ENCODE assay signal across 8 mouse cellular contexts in genomic region chr8:121653340-121654019, GRCm38 (mm10). TPM values are rescaled to one million over a fixed set of nuclear protein-coding genes. Genes with fewer than 3 reads are reported as not detected.
A peak's percentile ranks its signal among the peaks of the same experiment; 100 is the strongest.
DNase-seq lines count a peak whose midpoint lies in the region; ATAC-seq and TF ChIP-seq lines count a peak whose summit lies in the region.

No protein-coding gene starts in this region.

- no peaks in the 10 kb centered on the region for H3K9me3 ChIP-seq in hindbrain, embryonic 12.5 days (replicated peaks)
- H3K9me3 ChIP-seq in liver, postnatal 0 days (ENCODE audit: low read length), result no peaks in the 10 kb centered on the region

- peak overlapping the region; percentile 92 for H3K9ac ChIP-seq in hindbrain, embryonic 12.5 days
- peak overlapping the region; percentile 65 for H3K9ac ChIP-seq in liver, postnatal 0 days (replicated peaks)

- H3K27ac ChIP-seq in cortical plate, adult 2 months (ENCODE audit: insufficient read depth, low read length), result peak overlapping the region; percentile 92
- peak overlapping the region; percentile 99 for H3K27ac ChIP-seq in hindbrain, embryonic 12.5 days
- H3K27ac ChIP-seq in liver, postnatal 0 days (ENCODE audit: low read depth), result peak overlapping the region; percentile 65; the same call in 1 of the 2 replicates

- no peak for TF ChIP-seq CTCF in cortical plate, adult 2 months (IDR thresholded peaks at IDR 0.05; ENCODE audit: extremely low read depth, insufficient read depth, low read length)
- no peak for TF ChIP-seq CTCF in liver, postnatal 0 days (IDR thresholded peaks at IDR 0.05; ENCODE audit: low read depth)

- no peaks in the 10 kb centered on the region for H3K36me3 ChIP-seq in hindbrain, embryonic 12.5 days
- H3K36me3 ChIP-seq in liver, postnatal 0 days (replicated peaks; ENCODE audit: insufficient read depth, low read length), result no peaks in the 10 kb centered on the region

- peaks cover 7% of the 10 kb centered on the region; the same call in 1 of the 2 replicates for H3K4me1 ChIP-seq in cortical plate, adult 2 months (ENCODE audit: control insufficient read depth, insufficient read depth, low read length)
- peaks cover 42% of the 10 kb centered on the region for H3K4me1 ChIP-seq in hindbrain, embryonic 12.5 days
- H3K4me1 ChIP-seq in liver, postnatal 0 days (ENCODE audit: insufficient read depth), result peaks cover 25% of the 10 kb centered on the region

- ATAC-seq in hindbrain, embryonic 12.5 days (ENCODE audit: low FRiP score), result peak; percentile 0; the same call in 1 of the 2 replicates
- ATAC-seq in liver, postnatal 0 days, result no peak
- ATAC-seq in monocyte, adult 5-6 weeks (replicated peaks; ENCODE audit: insufficient number of reproducible peaks, low FRiP score, low TSS enrichment, poor library complexity, severe bottlenecking), result no peak

- H3K4me2 ChIP-seq in hindbrain, embryonic 12.5 days (replicated peaks), result peak overlapping the region; percentile 80
- peak overlapping the region; percentile 85 for H3K4me2 ChIP-seq in liver, postnatal 0 days (ENCODE audit: low read depth, low read length)

- peak; percentile 5; the same call in 1 of the 2 replicates for TF ChIP-seq POLR2A in cortical plate, adult 2 months (IDR thresholded peaks at IDR 0.05; ENCODE audit: extremely low read depth, insufficient read depth, low read length)

- TF ChIP-seq EP300 in liver, postnatal 0 days (IDR thresholded peaks at IDR 0.05; ENCODE audit: low read depth), result no peak

- WGBS in hindbrain, embryonic 12.5 days, result 1% methylated on average over 31 of the region's 31 CpGs
- 6% methylated on average over 31 of the region's 31 CpGs for WGBS in liver, postnatal 0 days (ENCODE audit: insufficient replicate concordance)

- DNase-seq in kidney, adult 9 months, result peak; percentile 60
- DNase-seq in kidney, postnatal 14 days, result no peak
- no peak for DNase-seq in liver, postnatal 0 days
- no peak for DNase-seq in frontal cortex, postnatal 14 days (ENCODE audit: low spot score in 2 of 2)
- DNase-seq in gastrocnemius, postnatal 25 days, result no peak

- no peaks in the 10 kb centered on the region for H3K27me3 ChIP-seq in hindbrain, embryonic 12.5 days
- H3K27me3 ChIP-seq in liver, postnatal 0 days (ENCODE audit: insufficient read depth, low read length), result peaks cover 34% of the 10 kb centered on the region

- peak overlapping the region; percentile 57 for H3K4me3 ChIP-seq in cortical plate, adult 2 months (ENCODE audit: insufficient read depth, low read length)
- peak overlapping the region; percentile 98 for H3K4me3 ChIP-seq in hindbrain, embryonic 12.5 days
- H3K4me3 ChIP-seq in liver, postnatal 0 days (ENCODE audit: low read depth, low read length), result peak overlapping the region; percentile 56

RNA-seq across cellular contexts. Expression of gene Zcchc14, which starts 0.8 kb away (rescaled TPM):
- polyA plus RNA-seq in cortical plate, adult 2 months (2012; rRNA removed), result 34.3 and 36.3 TPM in 2 replicates
- polyA plus RNA-seq in hindbrain, embryonic 12.5 days (2016; fragmentation: Nextera tagmentation; extraction: Ambion mirVana), result 26.5 and 27.6 TPM in 2 replicates
- 1.9 and 2.3 TPM in 2 replicates for polyA plus RNA-seq in liver, postnatal 0 days (2015; fragmentation: Nextera tagmentation; extraction: Ambion mirVana)
- 0.19 to 0.21 TPM in 2 of 3 replicates, not detected in the other for total RNA-seq in monocyte, adult 5-6 weeks (2017)
- total RNA-seq in gastrocnemius, postnatal 25 days (2021), result 10 to 100 TPM; 16.3 to 17.0 TPM
